Comparison of ENCODE assay signal across 9 mouse cellular contexts in genomic region chr2:11853210-11853973, GRCm38 (mm10).
DNase-seq lines count a peak whose midpoint lies in the region; ATAC-seq and TF ChIP-seq lines count a peak whose summit lies in the region.
"Had no signal": no experiment of that assay in that cellular context is flagged by ENCODE, and none has a peak within 500 bp of the region (broad histone marks: within the 10 kb centered on the region; RNA-seq: fewer than 3 reads in every experiment).

No protein-coding gene starts in this region.

- no peak for DNase-seq in testis, postnatal 14 days (ENCODE audit: low spot score)
- DNase-seq in retina, embryonic 14.5 days (ENCODE audit: low spot score) = peak; percentile 39
- no peak for DNase-seq in gastrocnemius, adult 18-20 months (ENCODE audit: low spot score)
- DNase-seq in right cerebral cortex, postnatal 25 days = no peak
- DNase-seq in frontal cortex, adult 2 months (ENCODE audit: extremely low spot score in 1 of 2, low spot score in 1 of 2) = no peak

- TF ChIP-seq POLR2A in testis, adult 2 months (IDR thresholded peaks at IDR 0.05; ENCODE audit: control insufficient read depth, low read depth, low read length) = peak; percentile 52; the same call in 1 of the 2 replicates

- peak overlapping the region; percentile 16 for H3K4me3 ChIP-seq in testis, adult 2 months (ENCODE audit: control insufficient read depth, low read depth, low read length)
- H3K4me3 ChIP-seq in hindbrain, embryonic 12.5 days = no peak overlapping the region
- H3K4me3 ChIP-seq in limb, embryonic 13.5 days = no peak overlapping the region
- H3K4me3 ChIP-seq: limb, embryonic 15.5 days had no signal

- H3K27me3 ChIP-seq in testis, adult 2 months (ENCODE audit: control insufficient read depth, insufficient read depth, low read length) = no peaks in the 10 kb centered on the region
- no peaks in the 10 kb centered on the region for H3K27me3 ChIP-seq in hindbrain, embryonic 12.5 days
- H3K27me3 ChIP-seq in limb, embryonic 13.5 days = no peaks in the 10 kb centered on the region
- H3K27me3 ChIP-seq: limb, embryonic 15.5 days had no signal

- H3K27ac ChIP-seq in testis, adult 2 months (ENCODE audit: control insufficient read depth, insufficient read depth, low read depth, low read length) = no peak overlapping the region
- no peak overlapping the region for H3K27ac ChIP-seq in hindbrain, embryonic 12.5 days
- no peak overlapping the region for H3K27ac ChIP-seq in limb, embryonic 13.5 days
- H3K27ac ChIP-seq: limb, embryonic 15.5 days had no signal

- no peaks in the 10 kb centered on the region for H3K36me3 ChIP-seq in testis, adult 2 months (ENCODE audit: control insufficient read depth, insufficient read depth, low read length)
- no peaks in the 10 kb centered on the region for H3K36me3 ChIP-seq in hindbrain, embryonic 12.5 days
- no peaks in the 10 kb centered on the region for H3K36me3 ChIP-seq in limb, embryonic 13.5 days
- H3K36me3 ChIP-seq: limb, embryonic 15.5 days had no signal

- H3K9me3 ChIP-seq in hindbrain, embryonic 12.5 days (replicated peaks) = no peaks in the 10 kb centered on the region
- H3K9me3 ChIP-seq in limb, embryonic 13.5 days = no peaks in the 10 kb centered on the region
- H3K9me3 ChIP-seq: limb, embryonic 15.5 days had no signal

- no peak overlapping the region for H3K9ac ChIP-seq in hindbrain, embryonic 12.5 days
- no peak overlapping the region for H3K9ac ChIP-seq in limb, embryonic 13.5 days
- H3K9ac ChIP-seq: limb, embryonic 15.5 days had no signal

- ATAC-seq in hindbrain, embryonic 12.5 days (ENCODE audit: low FRiP score) = 0 out of 2 replicates have a peak, but pooled peaks have one; percentile 46
- ATAC-seq in limb, embryonic 13.5 days (ENCODE audit: low FRiP score, low read depth) = peak; percentile 87; the same call in 1 of the 2 replicates

- WGBS in hindbrain, embryonic 12.5 days = 49% methylated on average over 2 of the region's 2 CpGs
- 18% methylated on average over 2 of the region's 2 CpGs for WGBS in limb, embryonic 13.5 days

- H3K4me2 ChIP-seq in hindbrain, embryonic 12.5 days (replicated peaks) = no peak overlapping the region
- H3K4me2 ChIP-seq in limb, embryonic 13.5 days (replicated peaks) = no peak overlapping the region
- H3K4me2 ChIP-seq: limb, embryonic 15.5 days had no signal

- TF ChIP-seq CTCF in testis, adult 2 months (IDR thresholded peaks at IDR 0.05; ENCODE audit: control insufficient read depth, insufficient read depth, insufficient replicate concordance, low read depth, low read length) = no peak

- no peaks in the 10 kb centered on the region for H3K4me1 ChIP-seq in testis, adult 2 months (ENCODE audit: control insufficient read depth, insufficient read depth, low read length)
- H3K4me1 ChIP-seq in hindbrain, embryonic 12.5 days = no peaks in the 10 kb centered on the region
- peaks cover 5% of the 10 kb centered on the region; the same call in 1 of the 2 replicates for H3K4me1 ChIP-seq in limb, embryonic 13.5 days
- H3K4me1 ChIP-seq: limb, embryonic 15.5 days had no signal
